Mouse (Mus musculus): ENCODE measurements at regions not wholly inside any gene's neighbourhood (a gene's known extent, or its start where the extent isn't known, plus 50 kb on each side); places are given as distances from the start of the nearest gene placed in this dataset.
"Not testable (repeated sequence)": the region's sequence is repeated elsewhere in the genome, so short reads cannot be mapped to it uniquely, and the experiment has no call there.

DNA sequence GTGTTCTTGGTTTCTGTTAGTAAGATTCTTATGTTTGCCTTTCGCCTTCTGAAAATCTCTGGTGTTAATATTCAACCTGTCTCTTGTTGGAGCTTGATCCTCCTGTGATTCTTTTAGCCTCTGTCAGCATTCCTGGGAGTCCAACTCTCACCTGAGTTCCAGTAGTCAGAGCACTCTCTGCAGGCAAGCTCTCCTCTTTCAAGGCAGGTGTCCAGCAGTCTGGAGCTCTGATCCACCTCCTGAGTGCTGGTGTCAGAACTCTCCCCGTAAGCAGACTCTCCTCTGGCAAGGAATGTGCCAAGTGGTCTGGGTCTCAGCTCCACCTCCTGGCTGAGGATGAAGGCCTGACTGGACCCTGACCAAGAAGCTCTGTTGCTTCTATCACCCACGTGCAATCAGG is 521.0 kb upstream of the Pou3f2 start:
- not testable (repeated sequence) for DNase-seq (ENCODE audit: low spot score in 2 of 2)

- no peak for DNase-seq (ENCODE audit: low spot score in 2 of 2)
Measured at GRCm38 (mm10) chr4:22998994-22999393, 510.8 kb upstream of the Pou3f2 start.

GRCm38 (mm10) chr4:22997198-22997985 is 509.2 kb upstream of the Pou3f2 start:
- DNase-seq (ENCODE audit: low spot score in 2 of 2) = no peak

- DNase-seq (ENCODE audit: low spot score in 2 of 2) = no peak
Measured at GRCm38 (mm10) chr4:22986763-22987468, 498.8 kb upstream of the Pou3f2 start.

GRCm38 (mm10) chr4:22973585-22974116 is 485.5 kb upstream of the Pou3f2 start:
- DNase-seq (ENCODE audit: low spot score in 2 of 2) = no peak

DNA sequence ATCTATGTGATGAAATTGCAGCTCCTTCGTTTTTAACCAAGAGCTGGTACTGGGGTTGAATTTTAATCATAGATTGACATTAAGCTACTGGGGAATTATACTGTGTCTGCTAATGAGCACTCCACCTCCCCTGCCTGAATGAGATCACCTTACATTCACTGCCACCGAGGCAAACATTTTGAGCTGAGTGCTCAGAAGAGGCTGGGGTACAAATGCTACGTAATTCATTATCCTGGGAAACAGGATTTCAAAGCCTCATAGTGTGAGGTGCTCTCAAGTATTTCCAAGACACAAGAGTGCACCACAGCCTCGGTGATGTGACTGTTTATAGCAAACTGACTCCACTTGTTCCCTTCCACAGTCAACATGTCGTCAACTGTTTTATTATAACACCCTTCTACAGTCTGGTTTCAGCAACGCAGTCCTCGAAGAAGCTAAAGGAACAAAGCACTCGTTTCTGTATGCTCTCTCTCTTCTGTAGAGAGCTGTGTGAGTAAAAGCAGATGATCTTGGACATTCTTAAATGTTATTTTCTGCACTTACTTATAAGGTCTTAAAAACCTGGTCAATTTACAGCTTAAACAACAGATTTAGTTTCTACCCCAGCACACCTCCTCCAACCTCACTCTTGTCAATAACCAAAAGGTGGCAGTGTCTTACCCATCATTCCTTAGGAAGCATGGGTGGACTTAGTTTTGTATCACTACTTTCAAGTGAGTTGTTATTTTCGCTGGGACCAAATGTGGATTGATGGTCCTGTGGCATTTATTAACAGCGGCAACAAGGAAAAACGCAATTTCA is 484.8 kb upstream of the Pou3f2 start:
- no peak for DNase-seq (ENCODE audit: low spot score in 2 of 2)

DNA sequence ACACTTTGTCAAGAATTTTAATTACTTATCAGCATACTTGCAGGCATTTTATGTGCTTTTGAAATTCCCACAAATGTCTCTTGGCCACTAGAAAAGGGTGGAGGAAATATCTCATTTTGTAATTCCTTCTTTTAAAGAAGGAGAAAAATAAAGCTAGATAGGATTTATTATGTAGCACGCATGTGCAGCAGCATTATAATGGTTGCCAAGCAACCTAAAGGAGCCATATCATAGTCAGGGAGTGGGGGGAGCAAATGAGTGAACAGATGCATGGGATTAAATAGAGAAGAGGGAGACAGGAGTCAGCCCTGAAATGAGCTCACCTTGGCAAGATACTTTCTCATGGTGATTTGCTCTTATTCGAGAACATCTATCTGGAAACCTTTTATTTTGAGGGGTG is 483.0 kb upstream of the Pou3f2 start:
- DNase-seq (ENCODE audit: low spot score in 2 of 2) = no peak

DNA sequence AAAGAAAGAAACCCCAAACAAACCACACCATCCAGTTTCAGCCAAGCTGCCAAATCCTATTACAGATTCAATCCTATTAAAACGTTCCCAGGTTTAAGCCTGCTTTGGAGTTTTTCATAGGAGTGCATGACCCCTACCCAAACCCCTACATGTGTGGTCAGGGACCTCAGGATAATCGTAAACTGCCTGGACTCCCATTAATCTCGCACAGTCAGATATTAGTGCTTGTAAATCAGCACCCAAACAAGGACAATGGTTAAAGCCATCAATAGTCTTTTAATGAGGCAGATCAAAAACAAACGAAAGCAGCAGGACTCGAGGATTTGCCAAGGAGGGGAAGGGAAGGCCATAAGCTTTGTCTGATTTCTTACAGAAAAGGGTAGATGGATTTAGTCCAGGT is 482.3 kb upstream of the Pou3f2 start:
- DNase-seq (ENCODE audit: low spot score in 2 of 2) = no peak

- no peak for DNase-seq (ENCODE audit: low spot score in 2 of 2)
Measured at GRCm38 (mm10) chr4:22949422-22949821, 461.3 kb upstream of the Pou3f2 start.

- no peak for DNase-seq (ENCODE audit: low spot score in 2 of 2)
Measured at GRCm38 (mm10) chr4:22948880-22949279, 460.7 kb upstream of the Pou3f2 start.

- DNase-seq (ENCODE audit: low spot score in 2 of 2) = peak in 1 of 2 experiments; percentile 3
Measured at GRCm38 (mm10) chr4:22946788-22947406, 458.7 kb upstream of the Pou3f2 start.

GRCm38 (mm10) chr4:22938302-22938701 is 450.1 kb upstream of the Pou3f2 start:
- no peak for DNase-seq (ENCODE audit: low spot score in 2 of 2)

DNA sequence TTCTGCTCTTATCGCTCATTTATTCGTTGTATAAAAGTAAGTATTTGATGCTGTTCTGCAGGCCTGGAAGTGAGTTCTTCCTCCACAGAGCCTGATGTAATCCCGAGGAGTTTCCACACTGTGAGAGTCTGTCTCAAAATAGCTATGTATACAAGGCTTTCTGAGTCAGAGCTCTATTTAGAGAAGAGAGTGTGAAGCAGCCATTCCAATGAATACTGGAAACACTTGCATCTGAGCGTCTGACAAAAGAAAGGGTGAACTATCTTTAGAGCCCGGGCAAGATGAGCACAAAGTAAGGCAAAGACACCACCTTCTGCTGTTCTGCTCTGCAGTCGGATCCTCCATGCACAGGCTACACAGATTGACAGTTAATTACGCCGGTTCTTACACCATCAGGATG is 436.0 kb upstream of the Pou3f2 start:
- no peak for DNase-seq (ENCODE audit: low spot score in 2 of 2)

GRCm38 (mm10) chr4:22914886-22915285 is 426.7 kb upstream of the Pou3f2 start:
- DNase-seq (ENCODE audit: low spot score in 2 of 2) = no peak

DNA sequence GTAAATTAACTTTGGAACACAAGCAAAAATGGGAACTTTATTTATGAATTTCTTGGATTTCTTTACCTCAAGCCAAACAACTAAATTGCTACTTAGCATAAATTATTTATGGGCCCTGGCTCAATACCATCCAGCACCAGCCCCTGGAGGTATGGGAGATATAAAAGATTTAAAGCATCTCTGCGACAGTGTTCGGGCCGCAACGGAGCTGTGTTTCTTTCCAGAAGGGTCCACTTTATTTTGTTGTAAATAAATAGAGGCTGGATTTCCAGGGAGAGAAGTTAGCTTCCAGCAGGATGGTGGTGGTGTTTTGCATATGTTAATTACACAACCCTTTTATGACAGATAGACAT is 404.5 kb upstream of the Pou3f2 start:
- no peak for DNase-seq (ENCODE audit: low spot score in 2 of 2)

DNA sequence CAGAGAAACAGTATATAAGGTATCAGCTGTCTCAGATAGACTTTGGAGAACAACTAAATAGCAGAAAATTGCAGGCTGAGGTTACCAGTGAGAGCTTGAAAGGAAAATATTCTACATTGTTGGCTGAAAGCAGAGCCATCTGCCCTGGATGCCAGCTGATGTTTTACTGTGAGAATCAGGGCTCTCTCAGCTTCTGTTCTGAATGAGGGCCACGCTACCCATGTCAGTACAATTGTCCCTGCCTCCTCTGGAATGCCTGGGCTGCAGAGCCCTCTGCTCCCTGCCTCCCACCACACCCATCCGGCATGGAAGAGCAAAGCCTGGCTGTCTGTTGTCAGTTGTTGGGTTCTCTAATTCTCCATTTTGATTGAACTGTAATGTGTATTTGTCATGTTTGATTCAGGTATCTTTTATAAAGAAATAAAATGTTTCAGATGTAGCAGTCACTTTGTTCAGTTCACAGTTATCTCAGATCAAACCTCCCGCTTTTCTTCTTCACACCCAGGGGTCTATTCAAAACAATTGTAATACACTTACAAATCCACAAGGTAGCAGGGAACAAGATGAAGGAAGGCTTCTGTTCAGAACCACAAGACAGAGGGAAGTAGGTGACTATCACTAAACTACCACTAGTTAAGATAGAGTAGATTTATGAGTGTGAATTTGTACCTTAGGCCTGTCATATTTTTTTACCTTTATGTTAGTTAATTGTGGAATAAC is 404.0 kb upstream of the Pou3f2 start:
- no peak for DNase-seq (ENCODE audit: low spot score in 2 of 2)

DNA sequence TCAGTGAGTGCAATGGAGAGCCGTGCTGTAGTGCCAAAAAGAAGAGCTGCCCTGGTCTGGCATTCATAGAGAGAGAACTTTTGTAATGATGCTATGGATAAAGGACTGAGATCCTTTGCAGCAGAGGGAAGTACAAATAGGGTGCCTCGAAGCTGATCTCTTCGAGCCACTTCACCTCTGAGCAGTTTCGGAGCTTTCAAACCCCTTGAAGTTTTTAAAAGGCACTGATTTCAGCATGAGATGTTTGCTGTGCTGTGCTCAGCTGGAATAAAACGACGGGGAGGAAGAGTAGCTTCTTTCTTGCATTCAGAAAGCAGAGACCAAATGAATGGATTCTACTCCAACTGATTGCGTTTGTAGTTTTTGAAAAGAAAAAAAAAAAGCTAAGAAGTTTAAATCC is 392.5 kb upstream of the Pou3f2 start:
- DNase-seq (ENCODE audit: low spot score in 2 of 2) = no peak

- no peak for DNase-seq (ENCODE audit: low spot score in 2 of 2)
Measured at GRCm38 (mm10) chr4:22875392-22875791, 387.2 kb upstream of the Pou3f2 start.

GRCm38 (mm10) chr4:22836124-22836445 is 347.9 kb upstream of the Pou3f2 start:
- no peak for DNase-seq (ENCODE audit: low spot score in 2 of 2)

DNA sequence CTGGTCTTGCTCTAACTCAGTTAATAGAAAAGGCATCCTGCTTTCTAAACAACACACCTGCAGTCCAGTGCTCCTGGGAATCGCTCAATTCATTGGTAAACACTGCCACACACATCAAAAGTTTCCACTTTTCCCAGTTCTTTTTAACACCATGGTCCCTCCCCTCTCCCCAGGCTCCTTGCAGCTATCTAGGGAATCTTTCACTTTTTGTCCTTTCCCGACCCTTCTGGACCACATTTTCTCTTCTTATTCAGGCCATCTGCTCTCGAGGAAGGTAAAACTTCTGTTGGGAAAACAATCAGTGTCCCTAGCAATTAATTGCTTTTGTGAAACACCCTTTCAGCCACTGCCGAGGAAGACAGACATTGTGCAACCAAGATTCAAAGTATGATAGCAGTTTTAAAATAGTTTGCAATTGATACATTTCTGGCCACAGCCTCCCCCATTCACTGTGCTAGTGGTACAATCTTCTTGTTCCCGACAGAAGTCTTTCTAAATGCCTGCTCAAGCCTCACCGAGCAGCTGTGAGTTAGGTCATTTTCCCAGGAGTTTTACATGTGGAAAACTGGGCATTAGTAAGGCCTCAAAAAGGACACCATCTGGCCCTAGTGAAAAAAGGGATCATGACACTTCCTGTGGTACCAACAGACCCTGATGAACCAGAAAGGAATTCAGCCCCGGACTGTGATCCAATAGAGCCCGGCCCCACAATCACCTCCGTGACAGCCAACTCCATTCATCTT is 347.4 kb upstream of the Pou3f2 start:
- DNase-seq (ENCODE audit: low spot score in 2 of 2) = no peak
